Mouse (Mus musculus): Measurements from ENCODE around the gene Gm10837. TPM values are rescaled to one million over a fixed set of nuclear protein-coding genes. Genes with fewer than 3 reads are reported as not detected.

Gm10837 gene
- polyA plus RNA-seq (2012; ENCODE audit: low replicate concordance) = 0.11 TPM in 1 of 2 replicates, not detected in the other

DNA sequence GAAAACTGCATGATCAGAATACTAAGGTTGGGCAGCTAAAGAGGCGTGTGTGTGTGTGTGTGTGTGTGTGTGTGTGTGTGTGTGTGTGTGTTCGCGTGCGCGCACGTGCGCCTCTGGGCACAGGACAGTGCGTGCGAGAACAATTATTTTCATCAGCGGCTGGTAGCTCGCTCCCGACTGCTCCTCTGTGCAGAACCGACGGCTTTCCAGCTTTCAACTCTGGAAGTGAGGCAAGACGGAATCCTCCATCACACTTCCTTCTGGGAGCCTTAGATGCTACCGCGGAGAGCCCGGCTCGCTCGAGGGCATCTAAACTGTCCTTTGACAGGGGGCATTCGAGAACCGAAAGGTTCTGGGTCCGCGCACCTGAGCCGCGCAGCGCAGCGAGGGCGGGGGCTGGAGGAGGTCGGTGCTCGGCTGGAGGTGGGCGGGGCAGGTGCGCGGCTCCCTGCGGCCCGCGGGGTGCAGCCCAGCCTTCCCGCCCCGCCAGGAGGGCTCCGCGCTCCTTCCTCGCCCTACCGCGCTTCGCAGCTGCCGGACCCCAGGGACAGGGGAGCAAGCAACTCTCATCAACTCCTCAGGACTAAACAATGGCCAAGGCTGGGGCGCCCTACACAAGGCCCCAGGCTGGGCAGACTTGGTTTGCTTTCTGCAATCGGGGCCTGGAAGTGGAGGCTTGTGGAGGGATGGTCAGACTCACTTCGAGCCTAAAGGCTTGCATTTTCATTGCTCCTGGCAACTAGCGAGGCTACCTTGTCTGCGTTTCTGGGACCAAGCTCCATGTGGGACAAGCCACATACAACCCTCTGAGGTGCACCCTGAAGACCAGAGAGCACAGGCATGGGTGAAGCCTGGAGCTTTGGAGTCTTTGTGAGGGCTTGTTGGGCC is at the start of gene Gm10837:
Gene Gm10837, plus strand, starts transcription at position 146 of the 888 bp plus-strand sequence.

DNA sequence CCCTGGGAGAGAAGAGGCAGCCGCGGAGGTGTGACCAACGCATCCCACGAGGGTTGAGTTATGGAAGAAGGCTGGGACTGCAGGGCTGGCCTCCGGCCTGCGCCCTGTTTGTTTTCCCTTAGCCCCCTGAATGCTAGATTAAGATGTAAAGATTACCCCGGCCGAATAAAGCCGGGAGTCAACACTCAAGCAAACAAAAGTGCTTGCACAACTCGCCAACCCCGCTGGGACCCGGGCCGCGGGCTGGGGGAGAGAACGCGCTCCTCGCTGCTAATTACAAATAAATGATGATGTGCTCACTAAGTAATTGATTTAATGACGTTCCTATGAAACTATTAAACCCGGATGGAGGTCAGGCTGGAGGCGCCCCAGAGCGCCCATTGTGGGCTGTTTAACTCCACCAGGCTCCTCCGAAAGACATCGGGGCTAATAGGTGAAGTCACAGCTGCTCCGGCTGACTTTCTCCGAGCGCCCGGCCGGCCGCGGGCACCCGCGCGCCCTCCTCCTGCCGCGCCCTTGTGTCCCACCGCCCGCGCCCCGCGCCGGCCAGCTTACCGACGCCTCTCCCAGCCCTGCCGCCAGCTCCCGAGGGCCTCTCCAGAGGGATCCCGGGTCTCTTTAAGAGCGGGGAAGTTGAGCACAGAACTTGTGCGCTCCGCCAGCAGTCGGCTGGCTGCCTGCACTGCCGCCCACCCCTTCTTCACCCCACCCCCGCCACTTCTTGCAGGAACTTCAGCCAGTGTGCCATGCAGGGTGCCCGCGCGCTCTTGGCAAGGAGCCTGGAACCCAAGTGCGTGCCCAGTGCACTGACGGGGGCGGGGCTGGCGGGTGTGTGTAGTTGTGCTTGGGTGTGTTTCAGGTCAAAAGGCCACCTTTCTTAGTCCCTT is 39.6 kb upstream of the Gm10837 start, which contains the start of gene Gm5089:
Gene Gm5089, minus strand, starts transcription at position 620 of the 887 bp plus-strand sequence.

DNA sequence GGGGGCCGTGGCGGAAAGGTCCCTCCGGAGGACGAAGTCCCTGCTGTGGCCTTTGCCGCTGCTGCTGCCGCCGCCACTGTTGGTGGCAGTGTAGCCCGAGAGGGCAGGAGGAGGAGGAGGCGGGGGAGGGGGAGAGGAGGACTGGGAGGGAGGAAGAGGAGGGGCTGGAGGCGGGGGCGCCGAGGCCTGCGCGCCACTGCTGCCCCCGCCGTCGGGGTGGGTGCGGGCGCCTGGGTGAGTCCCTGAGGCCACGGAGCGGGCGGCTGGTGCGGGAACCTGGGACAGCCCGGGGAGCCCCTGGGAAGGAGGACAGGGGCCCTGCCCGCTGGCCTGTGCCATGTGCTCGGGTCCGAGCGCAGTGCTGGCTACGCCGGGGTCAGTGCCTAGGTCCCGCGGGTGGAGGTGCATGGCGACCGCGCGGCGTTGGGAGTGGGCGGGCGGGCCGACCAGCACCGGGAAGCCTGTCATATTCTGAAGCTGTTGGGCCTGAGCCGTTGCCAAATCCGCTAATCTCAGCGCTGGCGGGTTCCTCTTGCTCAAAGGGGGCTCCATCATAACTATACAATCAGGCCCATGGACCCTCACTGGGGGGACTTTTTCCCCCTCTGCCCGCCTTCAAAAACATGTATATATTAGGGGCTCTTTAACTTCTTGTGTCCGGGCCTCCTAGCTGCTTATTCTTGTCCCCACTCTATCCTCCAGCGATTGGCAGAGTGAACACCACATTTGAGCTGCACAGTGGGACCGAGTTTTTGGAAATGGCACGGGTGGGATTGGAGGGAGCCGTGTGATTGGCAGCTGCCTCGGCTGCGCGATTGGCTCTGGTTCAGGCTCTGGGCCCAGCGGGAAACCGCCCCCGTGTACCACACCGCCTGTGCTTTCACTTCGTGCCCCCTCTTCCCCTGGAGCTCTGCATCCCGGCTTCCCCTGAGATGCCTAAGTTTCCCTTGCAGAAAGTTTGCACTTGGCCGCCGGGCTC is 25.3 kb upstream of the Gm10837 start, which contains the start of gene Zic5:
Gene Zic5, minus strand, starts transcription at position 915 of the 979 bp plus-strand sequence.

DNA sequence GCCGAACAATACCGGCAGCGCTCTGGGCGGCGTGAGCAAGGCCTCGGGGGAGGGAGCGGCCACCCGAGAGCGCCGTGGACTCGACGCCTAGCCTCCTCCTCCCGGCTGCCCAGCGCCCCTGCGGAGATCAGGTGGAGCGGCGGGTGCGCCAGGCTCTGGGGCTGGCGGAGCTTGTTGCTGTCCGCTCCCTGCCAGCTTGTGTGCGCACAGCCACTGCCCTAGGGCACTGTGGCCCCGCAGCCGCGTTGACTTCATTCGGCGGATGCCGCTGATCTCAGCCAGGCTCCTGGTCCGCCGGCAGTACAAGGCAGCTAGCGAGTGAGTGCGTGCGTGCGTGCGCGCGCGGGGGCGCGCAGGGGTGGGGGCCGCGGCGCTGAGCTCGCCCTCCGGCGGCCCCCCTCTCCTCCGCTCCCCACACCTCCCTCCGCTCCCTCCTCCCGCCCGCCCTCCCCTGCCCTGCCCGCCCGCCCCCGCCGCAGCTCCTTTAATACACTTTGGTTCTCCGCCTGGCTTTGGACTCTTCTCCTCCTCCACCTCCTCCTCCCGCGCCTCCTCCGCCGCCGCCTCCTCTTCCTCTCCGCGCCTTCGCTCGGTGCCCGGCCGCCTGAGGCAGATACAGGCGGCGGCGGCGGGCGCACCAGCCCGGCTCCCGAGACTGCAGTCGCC is 15.4 kb upstream of the Gm10837 start, which contains the start of gene Zic2:
Gene Zic2, plus strand, starts transcription at position 545 of the 666 bp plus-strand sequence.

DNA sequence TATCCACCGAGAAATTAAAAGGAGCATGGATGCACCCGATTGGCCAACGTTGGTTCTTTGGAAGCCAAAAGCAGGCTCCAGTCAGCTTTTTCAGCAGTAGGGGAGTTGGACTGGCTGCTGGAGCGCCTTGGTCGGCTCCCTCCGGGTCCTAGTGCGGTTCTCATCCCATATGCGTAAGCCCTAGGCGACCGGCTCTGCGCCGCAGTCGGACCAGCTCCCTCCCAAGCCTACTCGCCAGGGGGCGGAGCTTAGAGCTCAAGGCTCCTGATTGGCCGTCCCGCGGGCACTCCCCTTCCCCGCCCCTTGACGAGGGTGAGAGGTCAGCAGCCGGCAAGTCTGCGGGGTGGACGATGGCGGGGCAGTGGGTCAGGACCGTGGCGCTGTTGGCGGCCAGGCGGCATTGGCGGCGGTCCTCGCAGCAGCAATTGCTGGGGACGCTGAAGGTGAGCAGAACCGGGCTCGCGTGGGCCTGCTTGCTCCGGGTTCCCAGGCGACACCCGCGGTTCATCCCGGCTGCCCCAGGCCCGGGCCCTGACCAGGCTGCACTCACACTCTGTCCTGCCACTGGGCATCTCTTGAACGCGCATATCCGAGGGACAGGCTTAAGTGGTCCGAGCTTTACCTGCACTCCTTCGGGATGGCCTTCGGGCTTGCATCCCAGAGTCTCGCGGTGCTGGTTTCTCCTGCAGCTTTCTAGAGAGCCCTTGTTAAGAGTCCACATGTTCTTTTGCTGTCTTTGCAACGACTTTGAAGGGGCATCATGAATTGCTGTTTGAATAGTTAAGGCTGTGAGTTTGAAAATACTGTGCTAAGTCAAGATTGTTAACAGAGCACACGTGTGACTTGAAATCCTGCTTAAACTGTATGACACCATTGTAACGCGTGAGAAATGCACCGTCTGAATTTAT is 43.9 kb downstream of the Gm10837 start, which contains the start of gene Pcca:
Gene Pcca, plus strand, starts transcription at position 308 of the 908 bp plus-strand sequence.

Other genes with a start within 250 kb of the Gm10837 start
- not detected in 2 replicates for gene Gm5089, start 39.5 kb upstream of the Gm10837 start, polyA plus RNA-seq (2012; ENCODE audit: low replicate concordance)
- gene Zic5, start 24.9 kb upstream of the Gm10837 start, polyA plus RNA-seq (2012; ENCODE audit: low replicate concordance) = 0.06 TPM in 1 of 2 replicates, not detected in the other
- 0.11 TPM in 1 of 2 replicates, not detected in the other for gene Zic2, start 15.2 kb upstream of the Gm10837 start, polyA plus RNA-seq (2012; ENCODE audit: low replicate concordance)
- gene Pcca, start 43.7 kb downstream of the Gm10837 start, polyA plus RNA-seq (2012; ENCODE audit: low replicate concordance) = 4.7 and 10.1 TPM in 2 replicates

Data from leukemia stem cell, adult 10-12 weeks (primary cell).